Mouse (Mus musculus) B cell, adult 62 days (primary cell): ENCODE measurements around the gene Kalrn. TPM values are rescaled to one million over a fixed set of nuclear protein-coding genes. Genes with fewer than 3 reads are reported as not detected.

ENCODE experiments used
- total RNA-seq: library from RNA; stranded (reverse); gene quantifications from 4 replicates; pipeline ENCODE4 v1.2.4, GENCODE M21; 2023

Gene Kalrn
- 3.5 to 4.9 TPM (median 4.4 TPM) in 4 replicates for total RNA-seq

DNA sequence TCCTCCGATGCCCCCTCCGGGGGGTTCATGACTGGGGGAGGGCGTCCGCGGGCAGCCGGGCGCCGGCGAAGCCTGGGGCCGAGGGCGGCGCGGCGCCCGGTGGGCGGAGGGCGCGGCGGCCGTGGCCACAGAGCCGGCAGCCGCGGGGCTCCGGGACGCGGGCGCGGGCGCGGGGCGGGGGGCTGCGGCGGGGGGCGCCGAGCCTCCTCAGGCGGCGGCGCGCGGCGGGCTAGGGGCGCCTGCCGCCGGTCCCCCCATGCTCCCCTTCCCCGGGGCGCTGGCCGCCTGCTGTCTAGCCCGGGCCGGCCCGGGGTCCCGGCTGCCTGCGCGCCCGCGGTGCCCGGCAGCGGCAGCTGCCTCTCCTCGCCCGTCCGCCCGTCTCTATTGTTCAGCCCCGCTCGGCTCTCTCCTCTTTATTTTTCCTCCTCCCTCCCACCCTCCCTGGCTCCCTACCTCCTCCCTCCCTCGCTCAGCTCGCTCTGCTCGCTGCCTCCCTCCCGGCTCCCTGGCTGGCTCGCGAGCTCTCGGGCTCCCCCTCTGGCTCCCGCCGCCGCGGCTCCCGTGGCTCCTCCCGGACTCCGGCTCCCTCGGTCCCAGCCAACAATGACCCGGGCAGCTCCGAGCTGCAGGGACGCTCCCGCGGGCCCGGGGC, at the start of gene Kalrn:
TSS of gene Kalrn (minus strand) at position 382 of the 652 bp plus-strand sequence.

GRCm38 (mm10) chr16:33966538-33967282, 606.6 kb downstream of the Kalrn start, which contains the start of gene Umps:
Umps (minus strand) TSS chr16:33967038.

Other genes with a start within 250 kb of the Kalrn start
- gene Ropn1, start 76.4 kb upstream of the Kalrn start, total RNA-seq, result not detected in 4 replicates
- 3.6 to 3.9 TPM (median 3.8 TPM) in 4 replicates for gene Ccdc14, start 117.1 kb upstream of the Kalrn start, total RNA-seq
- gene Mylk, start 171.7 kb upstream of the Kalrn start, total RNA-seq, result 0.49 to 0.75 TPM (median 0.57 TPM) in 4 replicates